Mouse (Mus musculus) liver (tissue): ENCODE measurements around the gene Dcn.

Experiments
- DNase-seq: peaks from one replicate; pipeline ENCODE4 v3.0.0-alpha.2; 2020; ENCODE audit warnings: mixed read lengths

Gene Dcn

DNA sequence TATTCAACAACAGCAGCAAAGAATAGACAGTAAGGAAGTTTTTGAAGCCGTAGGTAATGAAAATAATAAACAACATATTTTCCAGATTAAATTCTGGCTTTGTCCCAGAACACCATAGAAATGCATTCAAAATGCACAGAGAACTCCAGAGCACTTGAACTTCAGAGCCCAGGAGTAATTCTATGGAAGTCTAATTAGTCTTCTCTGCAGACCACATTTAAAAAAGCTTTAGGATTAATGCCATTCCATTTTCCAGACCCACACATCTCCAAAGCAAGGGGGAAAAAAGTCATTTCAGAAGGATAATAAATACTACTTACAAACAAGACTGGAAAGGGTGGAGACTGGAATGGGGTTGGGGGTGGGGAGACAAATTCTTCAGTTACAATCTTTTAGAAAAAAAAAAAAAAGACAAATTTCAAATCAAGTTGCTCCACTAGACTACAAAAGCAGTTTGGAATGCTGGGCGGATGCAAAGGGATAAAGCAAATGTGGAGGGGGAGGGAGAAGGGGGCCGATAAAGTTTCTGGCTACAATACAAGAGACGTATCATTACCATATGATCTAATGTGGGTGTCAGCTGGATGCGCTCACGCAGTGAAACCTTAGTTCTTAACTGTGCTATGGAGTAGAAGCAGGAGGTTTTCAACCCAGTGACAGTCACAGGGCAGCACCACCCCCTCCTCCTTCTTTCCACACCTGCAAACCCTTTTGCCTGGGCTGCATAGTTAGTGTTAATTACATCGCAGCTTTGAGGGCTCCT is at the start of gene Dcn:
TSS of gene Dcn (plus strand) at position 606 of the 763 bp plus-strand sequence.
- DNase-seq = peak; percentile 9

DNA sequence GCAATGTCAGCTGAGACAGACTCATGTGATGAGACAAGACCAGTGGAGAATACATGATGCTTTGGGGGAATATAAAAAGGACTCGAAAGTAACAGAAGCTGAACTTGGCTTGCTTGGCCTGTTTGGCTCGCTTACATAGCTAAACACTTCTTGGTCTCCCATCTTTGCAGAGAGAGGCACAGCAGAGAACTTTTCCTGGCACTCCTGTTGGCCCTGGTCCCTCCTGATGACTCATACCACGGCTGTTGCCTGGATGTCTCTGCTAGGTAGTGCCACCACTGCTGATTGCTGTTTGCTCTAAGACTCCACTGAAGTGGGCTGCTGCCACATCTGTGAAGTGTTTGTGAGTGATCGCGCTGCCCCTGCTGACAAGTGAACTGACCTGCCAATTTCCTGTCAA is 42.7 kb upstream of the Dcn start:
- DNase-seq = no peak

DNA sequence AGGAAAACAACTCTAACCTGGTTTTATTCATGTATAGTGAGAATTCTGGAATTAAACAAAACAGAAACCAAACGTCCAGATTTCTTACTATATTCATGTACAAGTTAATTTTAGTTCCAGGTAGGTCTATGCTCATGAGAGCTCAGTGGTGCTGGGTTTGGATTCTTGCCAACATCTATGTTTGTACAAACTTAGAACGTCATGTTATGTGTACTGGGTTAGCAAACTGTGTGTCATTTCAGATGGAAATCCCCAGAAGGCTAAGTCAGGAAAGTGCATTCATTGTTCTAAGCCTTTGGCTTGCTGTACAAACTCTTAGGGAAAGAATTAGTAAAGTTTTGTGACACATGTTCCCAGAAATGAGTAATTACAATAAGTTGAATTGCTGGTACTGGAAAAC is 37.1 kb upstream of the Dcn start:
- DNase-seq = no peak

DNA sequence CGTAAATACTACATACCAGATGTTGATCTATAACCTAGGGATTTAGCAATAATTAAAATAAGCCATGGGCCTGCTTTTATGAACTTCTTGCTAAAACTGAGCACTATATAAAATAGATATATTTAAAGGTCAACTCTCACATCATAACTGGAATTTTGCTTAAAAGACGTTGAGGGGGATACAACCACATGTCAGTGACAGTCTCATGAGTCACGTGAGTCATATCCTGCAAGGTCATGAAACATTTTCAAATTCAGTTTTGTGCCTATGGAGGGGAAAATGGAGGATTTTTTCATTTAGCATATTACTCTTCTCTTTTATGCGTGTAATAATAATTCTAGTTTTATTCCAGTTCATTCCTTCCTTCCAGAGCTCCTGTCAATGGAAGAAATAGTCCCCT is 32.9 kb upstream of the Dcn start:
- DNase-seq = no peak

DNA sequence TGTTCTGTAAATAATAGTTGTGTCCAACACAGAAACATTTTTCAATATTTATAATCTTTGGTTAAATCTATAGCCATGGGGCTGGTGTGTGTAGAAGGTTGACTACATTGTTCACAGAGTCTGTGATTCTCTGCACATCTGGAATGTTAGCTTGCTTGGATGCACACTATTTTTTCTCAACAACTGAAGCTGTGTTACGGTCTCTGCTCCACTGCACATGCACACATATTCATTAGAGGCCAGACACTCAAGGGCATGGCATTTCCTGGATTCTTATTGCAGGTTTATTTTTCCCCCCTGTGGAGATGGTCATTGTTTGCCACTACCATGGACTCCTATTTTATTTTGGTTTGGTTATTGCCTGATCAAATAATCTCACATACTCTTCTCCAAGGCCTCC is 26.5 kb upstream of the Dcn start:
- no peak for DNase-seq

DNA sequence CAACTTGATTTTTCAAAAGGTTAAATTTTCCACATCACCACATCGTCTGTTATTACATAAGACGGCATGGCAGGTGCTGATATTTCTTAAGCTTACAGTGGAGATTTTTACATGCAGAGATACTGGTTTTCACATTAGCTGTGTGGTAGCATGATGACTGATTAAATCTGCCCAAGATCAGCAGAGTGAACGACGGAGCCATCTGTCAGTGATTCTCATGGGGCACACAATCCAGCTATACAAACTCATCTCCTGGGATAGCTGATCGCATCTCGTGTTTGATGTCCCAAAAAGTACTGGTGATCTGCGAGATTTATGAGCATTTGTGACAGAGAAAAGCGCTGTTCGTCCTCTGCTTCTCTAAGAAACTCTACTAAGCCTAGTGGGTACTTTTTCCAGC is 25.9 kb upstream of the Dcn start:
- DNase-seq = no peak

DNA sequence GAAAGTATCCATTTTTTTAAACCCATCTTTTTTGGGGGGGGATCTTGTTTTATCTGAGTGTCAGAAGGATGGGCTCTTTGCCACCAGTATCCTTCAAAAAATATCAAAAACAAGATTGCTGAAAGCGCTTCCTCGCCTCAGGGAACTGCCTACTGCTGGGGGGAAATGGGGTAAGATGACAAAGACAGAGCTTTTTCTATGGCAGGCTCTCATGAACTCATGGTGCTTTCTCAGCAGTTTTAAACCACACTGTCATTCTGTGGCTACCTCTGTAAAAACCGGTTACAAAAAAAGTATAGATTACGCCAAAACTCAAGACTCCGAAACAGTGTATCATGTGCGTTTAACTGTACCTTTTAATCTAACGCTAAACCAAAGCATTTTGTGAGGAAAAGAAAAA is 22.4 kb upstream of the Dcn start:
- DNase-seq = no peak

DNA sequence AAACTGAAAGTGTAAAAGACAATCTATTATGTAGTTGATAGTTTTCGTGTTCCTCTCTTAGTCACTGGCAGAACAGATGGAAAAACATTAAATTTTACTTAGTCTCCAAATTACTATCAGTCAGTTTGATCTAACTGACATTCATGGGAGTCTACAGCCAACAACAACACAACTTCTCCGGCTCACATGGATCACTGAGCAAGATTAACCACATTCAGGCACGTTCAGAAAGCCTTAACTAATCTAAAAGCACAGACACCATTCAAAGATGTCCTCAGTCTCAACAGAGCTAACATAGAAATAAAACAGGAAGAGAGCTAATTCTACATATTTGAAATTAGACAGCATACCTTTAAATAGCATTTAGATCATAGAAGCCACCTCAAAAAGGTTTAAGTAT is 12.6 kb upstream of the Dcn start:
- DNase-seq = no peak

DNA sequence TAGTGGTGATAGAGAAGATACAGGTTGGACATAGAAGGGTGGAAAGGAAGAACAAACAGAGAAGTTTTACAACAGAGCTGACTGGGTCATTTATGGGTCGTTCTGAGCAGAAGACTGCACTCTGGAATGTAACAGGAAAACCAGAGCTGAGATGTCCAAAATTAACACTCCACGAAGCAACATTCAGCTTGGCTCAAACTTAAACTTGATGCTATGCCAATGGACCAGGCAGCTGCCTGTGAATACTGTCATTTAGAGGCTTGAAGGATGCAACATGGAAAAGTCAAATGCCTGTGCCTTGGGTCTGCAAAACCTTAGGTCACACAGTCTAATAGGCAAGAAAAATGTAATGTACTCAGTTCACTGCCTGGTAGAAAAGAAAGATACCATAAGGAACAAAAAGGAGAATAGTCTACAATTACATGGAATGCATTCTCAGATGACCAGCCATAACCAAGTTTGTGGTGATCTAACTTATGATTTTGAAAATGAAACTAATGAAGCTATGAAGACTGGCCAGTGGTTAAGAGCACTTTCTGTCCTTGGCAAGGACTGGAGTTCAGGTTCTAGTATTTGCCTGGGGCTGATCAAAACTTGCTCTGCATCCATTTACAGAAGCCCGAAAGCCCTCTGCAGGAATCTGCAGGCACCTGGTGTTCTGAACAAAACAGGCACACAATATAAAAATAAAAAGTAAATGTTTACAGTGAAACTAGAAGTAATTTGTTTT is 9.8 kb upstream of the Dcn start:
- DNase-seq = no peak

DNA sequence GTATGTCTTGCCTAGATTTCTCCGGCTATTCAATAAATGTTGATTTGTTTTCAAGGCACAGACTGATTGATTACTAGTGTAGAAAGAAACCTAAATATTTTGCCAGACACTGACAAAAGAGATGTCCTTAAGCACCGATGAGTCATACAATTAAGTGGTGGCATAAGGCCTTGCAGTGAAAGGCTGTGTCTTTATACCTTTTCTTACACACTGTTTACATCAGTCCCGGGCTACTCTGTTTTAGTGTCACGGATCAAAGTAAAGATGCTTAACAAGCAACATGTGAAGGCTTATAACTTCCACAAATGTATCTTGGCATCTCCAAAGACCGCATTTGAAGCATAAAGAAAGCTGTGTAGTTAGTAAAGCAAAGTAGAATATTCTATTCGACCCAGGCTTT is 3.9 kb upstream of the Dcn start:
- no peak for DNase-seq

DNA sequence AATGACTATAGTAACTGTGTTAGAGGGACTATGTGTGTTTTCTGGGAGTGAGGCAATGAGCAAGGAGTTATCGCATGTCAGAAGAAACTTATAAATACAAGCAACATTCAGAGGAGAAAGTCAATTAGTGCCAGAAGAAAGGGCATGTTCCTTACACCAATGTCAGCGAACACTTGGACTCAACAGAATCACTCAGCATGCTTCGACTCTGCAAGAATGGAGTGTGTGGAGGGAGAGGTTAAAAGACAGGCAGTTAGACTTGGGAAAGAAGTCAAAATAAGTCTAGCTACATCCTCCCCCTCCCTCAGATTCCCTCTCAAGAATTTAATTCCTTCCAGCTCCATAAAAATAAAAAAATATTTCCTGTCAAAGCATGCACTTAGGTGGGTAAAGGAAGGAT is 1.1 kb upstream of the Dcn start:
- no peak for DNase-seq

DNA sequence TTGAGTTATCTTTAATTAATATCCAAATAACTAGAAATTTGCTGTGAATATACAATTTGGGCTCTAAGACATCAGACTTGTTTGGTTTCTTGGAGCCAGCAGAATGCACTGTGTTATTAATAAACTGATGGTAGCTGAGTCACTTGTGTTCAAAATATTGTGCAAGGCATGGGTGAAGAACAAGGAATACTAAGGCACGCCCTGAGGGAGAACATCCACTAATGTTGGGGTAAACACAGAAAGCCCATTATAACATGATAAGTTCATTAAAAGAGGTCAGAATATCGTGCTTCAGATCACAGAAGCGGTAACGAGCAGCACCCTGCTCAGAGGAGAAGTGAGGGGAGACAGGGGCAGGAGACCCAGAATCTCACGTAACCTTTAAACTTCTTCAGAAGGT is 2.7 kb downstream of the Dcn start:
- no peak for DNase-seq

DNA sequence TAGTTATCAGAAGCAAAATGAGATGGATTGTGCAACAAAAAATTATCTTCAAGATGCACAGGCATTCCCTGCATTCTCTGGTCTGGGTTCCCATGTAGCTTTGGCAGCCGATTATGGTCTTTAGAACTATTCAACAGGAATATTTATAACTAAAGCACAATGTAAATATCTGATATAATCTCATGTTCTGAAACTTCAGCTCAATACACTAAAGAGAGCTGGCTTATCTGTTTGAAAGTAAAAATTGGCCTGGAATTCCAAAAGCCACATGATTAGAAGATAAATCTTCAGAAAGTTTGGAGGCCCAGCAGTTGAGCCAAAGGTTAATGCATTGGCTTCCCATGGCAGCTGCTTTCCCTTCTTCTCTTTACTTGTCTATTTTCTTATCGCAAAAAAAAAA is 4.6 kb downstream of the Dcn start:
- DNase-seq = no peak

DNA sequence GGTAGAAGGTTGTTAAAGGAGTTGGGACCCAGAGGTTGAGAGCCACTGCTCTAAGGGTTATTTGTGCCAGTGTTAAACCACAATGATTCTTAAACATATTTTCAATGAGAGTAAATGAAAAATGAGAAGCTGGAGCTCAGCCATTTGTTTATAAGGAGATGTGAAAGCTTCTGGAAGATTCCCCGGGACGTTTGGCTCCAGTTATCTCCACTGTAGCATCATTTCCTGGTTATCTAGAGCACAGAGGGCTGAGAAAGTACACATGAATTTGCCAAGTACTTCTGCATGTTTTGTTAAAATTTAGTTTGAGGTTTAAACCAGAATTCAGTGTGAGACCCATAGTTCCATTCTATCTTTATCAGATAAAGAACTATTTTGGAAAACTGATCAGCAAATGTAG is 5.7 kb downstream of the Dcn start:
- DNase-seq = no peak

DNA sequence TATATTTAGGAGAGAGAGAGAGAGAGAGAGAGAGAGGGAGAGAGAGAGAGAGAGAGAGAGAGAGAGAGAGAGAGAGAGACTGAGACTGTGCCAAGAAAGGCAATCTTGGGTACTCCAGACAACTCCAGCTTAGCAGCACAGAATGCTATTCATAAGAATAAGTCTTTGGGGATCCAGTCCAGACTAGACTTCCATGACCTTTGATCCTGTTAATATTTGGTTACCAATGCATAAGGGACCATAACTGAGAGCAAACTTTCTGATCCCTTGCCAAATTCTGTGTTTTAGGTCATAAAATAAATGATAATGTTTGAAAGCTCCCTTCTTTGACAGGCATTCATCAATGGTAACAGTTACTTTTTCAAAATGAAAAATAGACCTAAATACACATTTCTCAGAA is 6.7 kb downstream of the Dcn start:
- no peak for DNase-seq

DNA sequence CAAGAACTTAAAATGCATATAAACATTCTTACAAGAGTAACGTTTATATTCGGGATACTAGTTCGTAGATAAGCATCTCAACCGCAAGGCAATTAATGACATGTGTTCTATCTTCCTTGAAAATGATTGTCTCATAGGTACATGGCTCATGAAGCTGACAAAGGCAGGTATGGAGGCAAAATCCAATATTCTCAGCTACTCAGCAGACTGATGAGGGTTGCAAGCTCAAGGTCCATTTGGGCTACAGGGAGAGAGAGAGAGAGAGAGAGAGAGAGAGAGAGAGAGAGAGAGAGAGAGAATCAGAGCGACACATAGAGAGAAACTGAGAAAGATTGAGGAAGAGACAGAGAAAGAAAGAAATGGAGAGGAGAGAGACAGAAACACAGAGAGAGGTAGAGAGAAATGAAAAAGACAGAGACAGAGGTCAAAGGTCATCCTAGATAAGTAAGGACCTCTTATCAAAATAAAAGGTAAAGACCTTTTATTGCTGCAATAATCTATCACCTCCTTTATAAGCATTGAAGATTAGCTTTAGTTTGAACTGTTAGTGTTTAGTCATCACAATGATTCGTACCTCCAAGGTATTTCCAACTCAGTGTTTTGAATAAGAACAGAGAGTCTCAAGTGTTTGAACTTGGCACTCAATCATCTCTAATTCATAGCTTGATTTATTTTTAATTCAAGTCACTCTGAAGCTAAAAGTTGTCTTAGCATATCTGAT is 8.0 kb downstream of the Dcn start:
- no peak for DNase-seq

DNA sequence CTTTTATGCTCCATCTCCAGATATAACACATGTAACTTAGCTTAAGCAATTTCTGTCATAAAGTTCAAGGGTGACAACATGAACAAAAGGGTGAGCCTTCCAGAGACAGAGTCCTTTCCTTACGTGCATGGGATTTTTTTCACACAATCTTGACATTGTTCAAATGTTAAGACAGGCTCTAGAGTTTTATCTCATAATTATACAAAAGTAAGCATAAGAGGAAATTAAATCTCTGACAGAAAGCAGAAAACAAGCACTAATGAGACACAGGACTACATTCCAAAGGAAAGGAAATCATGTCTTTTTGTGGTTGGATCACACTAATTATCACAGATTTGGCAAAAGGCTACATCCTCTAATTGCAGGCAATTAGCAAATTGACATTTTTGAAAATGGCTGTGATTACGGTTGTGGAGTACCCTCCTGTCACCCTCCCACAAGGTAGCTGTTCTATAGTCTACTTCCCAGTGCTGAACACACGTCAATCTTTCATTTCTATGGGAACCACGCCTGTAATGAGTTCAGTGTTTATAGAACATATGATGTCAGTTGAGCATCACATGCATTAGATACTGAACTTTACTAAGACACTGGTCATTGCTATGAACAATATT is 13.1 kb downstream of the Dcn start:
- no peak for DNase-seq

DNA sequence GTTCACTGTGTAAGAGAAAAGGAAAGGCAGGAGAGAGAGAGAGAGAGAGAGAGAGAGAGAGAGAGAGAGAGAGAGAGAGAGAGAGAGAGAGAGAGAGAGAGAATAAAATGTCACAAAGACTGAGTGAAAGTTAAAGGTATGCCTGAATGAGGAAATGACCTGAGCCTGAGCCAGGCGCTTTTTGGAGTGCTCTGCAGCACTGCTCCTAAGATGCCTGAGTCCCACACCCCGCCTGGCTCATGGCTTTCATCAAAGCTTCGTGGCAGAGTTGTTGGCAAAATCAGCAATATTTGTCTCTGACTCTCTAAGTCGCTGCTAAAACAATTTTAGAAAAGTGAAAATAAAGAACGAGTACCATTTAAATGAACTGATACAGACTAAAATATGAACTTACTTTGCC is 18.2 kb downstream of the Dcn start:
- DNase-seq = no peak

DNA sequence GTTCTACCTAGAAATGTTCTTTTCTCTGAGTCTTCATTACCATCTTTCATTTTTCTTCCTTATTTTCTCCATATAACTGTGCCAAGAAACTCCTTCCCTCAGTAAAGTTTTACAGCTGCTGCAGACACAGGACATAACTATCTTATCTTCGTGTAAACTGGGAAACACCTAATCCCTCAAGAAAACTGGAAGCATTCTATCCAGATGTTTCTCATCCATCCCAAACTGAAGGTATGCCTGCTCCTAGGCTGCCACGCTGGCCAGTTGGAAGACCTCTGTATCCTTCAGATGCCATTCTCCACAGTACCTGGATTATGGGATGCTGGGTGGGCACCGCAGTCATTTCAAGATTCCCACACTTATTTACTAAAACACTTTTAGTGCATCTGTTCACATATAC is 44.0 kb downstream of the Dcn start:
- DNase-seq = no peak

DNA sequence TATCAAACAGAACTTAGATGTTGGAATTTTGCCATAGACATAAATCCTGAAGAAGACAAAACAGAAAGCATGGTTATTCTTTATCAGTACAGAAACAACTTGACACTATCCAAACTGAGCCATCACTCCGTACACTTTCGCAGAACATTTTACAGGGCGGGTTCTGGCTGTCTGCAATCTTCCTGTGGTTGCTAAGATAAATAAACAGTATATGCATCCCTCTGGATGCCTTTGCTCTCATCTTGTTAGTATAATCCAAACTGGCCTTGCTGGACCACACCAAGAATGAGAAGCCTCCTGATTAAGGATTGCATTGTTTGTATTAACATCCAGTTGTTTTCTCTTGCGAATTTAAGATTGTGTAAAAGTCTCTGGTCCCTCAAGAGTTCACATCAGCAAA is 56.3 kb downstream of the Dcn start:
- no peak for DNase-seq

DNA sequence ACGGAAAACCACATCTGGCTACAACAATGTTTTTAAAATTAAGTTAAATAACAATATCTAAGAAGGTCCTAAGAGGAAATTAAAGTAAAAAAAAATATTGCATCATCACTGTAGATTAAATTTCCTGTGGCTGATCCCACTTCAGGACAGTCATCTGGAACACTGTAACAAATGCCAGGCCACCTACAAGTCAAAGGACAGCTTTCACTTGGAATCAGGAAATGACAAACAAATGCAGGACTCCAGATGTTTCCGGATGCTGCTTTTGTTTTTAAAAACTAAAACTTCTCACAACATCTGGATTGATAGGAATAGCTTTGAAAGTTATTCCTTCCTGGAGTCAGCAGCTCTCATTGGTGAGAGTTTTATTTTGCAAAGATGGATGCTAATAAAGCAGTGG is 57.5 kb downstream of the Dcn start:
- DNase-seq = no peak

DNA sequence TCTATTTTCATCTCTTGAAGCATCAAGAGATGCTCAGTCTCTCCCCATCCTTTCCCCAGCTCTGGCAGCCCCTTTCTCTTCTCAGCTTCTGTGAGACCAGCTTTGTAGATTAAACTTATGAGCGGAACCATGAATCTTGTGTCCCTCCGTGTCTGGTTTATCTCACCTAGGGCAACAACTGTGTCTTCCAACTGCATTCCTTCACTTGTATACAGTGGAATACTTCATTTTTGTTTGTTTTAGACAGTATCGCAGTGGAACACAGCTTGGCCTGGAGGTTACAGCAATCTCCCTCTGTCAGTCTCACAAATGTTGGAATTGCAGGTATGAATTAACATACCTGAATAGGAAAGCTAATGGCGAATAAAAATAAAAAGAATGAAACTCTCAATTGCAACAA is 58.8 kb downstream of the Dcn start:
- DNase-seq = no peak

DNA sequence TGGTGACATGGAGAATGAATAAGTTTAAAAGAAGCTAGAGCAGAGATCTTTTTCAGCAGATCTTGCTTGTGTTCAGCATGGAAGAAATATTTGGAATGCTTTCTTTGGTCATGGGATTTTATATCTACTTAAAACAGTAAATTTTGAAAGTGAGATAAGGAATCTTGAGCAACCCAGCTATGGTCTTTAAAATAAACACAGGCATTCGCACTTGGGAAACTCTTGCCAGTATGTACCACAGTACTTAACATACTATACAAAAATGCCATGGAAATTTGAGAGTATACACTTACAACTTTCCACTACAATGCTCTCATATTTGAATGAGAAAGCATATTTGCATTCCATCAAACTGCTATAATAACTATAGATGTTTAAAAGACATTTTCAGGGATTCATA is 68.3 kb downstream of the Dcn start:
- DNase-seq = no peak
